Mouse (Mus musculus) hindbrain, embryonic 14.5 days (tissue): ENCODE data around the gene Setd3. TPM values are rescaled to one million over a fixed set of nuclear protein-coding genes. Genes with fewer than 3 reads are reported as not detected.
A peak's percentile ranks its signal among the peaks of the same experiment; 100 is the strongest.

Experiments used
- ATAC-seq: fragments of 200-750 bp; cut with Nextera tagmentation; 2 replicates; pipeline ENCODE4 v1.8.0; 2017; ENCODE audit warnings: moderate number of reproducible peaks, mild to moderate bottlenecking, moderate TSS enrichment, moderate library complexity; ENCODE audit not compliant: low FRiP score
- DNase-seq: peaks from one replicate; pipeline ENCODE4 v3.0.0-alpha.2; 2015; ENCODE audit warnings: low spot score
- H3K27ac ChIP-seq: fragments of 300-500 bp; sonication (generic); 2 replicates; pipeline ENCODE4 v1.5.1; 2014; ENCODE audit warnings: mild to moderate bottlenecking, moderate library complexity
- H3K27me3 ChIP-seq: fragments of 300-500 bp; sonication (generic); 2 replicates; pipeline ENCODE4 v1.6.1; 2014; ENCODE audit warnings: mild to moderate bottlenecking, low read length, mixed read lengths; ENCODE audit not compliant: control insufficient read depth, insufficient read depth
- H3K36me3 ChIP-seq: fragments of 300-500 bp; sonication (generic); replicated peaks from 2 replicates; pipeline ENCODE4 v1.6.1; 2014; ENCODE audit not compliant: control insufficient read depth, insufficient read depth
- H3K4me1 ChIP-seq: fragments of 300-500 bp; sonication (generic); replicated peaks from 2 replicates; pipeline ENCODE4 v1.6.1; 2014; ENCODE audit warnings: antibody characterized with exemption, low read length, mixed read lengths; ENCODE audit not compliant: control insufficient read depth, insufficient read depth
- H3K4me2 ChIP-seq: fragments of 300-500 bp; sonication (generic); replicated peaks from 2 replicates; pipeline ENCODE4 v1.6.1; 2014; ENCODE audit warnings: mild to moderate bottlenecking, moderate library complexity
- H3K4me3 ChIP-seq: fragments of 300-500 bp; sonication (generic); replicated peaks from 2 replicates; pipeline ENCODE4 v1.5.1; 2014; ENCODE audit warnings: mild to moderate bottlenecking, low read length
- H3K9ac ChIP-seq: fragments of 300-500 bp; sonication (generic); 2 replicates; pipeline ENCODE4 v1.6.1; 2014
- H3K9me3 ChIP-seq: fragments of 300-500 bp; sonication (generic); 2 replicates; pipeline ENCODE4 v1.6.1; 2016; ENCODE audit warnings: low read length; ENCODE audit not compliant: control insufficient read depth
- WGBS: fragments of 180-500 bp; shearing (Covaris S2); extraction: QIAGEN DNeasy Blood & Tissue Kit; methylation state at CpG from one replicate; pipeline ENCODE4 v1.1.7; 2014; 5-methylcytosine and 5-hydroxymethylcytosine counted together
- polyA plus RNA-seq: library from polyadenylated mRNA; unstranded; fragments of >200 nt; fragmentation: Nextera tagmentation; extraction: Ambion mirVana; gene quantifications from 2 replicates; pipeline ENCODE4 v1.2.1, GENCODE M21; 2014

The Setd3 gene
- polyA plus RNA-seq, 1 experiment from 2014 or later: 86.7 TPM

DNA sequence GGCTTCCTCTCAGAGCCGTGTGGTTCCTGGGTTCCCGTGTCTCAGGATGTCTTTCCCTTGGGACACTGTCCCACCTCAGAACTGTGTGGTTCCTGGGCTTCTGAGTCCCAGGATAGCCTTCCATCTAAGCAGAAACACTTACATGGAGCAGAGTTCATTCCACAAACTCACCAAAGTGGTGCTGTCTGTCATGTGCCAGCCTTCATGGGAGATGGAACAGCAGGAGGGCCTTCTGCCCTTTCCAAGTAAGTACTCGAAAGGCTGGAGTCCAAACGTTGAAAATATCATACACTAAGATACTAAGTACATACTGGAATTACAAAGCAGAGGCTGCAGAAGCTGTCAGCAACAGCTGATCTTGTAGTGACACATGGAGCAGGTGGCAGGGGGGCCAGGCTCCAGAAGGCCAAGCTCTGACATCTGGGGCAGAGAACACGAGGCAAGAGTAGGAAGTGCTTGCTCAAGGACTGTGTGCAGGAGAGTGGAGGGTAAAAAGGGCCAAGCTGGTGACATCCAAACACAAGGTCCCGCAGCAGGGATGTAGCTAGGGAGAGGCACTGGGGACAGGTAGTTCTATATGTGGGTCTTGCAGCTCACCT lies 43.4 kb downstream of the Setd3 start:
- Histone ChIP-seq H3K4me1 (no peaks in the 10 kb centered on the region), H3K9ac (no peak overlapping the region), H3K27ac (no peak overlapping the region), H3K36me3 (peaks cover 15% of the 10 kb centered on the region; the same call in 1 of the 2 replicates), H3K9me3 (no peaks in the 10 kb centered on the region), H3K4me2 (no peak overlapping the region), H3K27me3 (no peaks in the 10 kb centered on the region), H3K4me3 (no peak overlapping the region)
- no peak for DNase-seq
- 78% methylated on average over 6 of the region's 6 CpGs for WGBS
- no peak for ATAC-seq

GRCm38 (mm10) chr12:108133181-108133580 lies 45.9 kb downstream of the Setd3 start:
- Histone ChIP-seq H3K4me3 (no peak overlapping the region), H3K9ac (no peak overlapping the region), H3K4me1 (no peaks in the 10 kb centered on the region), H3K36me3 (peaks cover 24% of the 10 kb centered on the region), H3K9me3 (no peaks in the 10 kb centered on the region), H3K27ac (no peak overlapping the region), H3K27me3 (no peaks in the 10 kb centered on the region), H3K4me2 (no peak overlapping the region)
- 63% methylated on average over 2 of the region's 2 CpGs for WGBS
- no peak for ATAC-seq
- DNase-seq: no peak

GRCm38 (mm10) chr12:108132450-108133070 lies 46.6 kb downstream of the Setd3 start:
- Histone ChIP-seq H3K27me3 (no peaks in the 10 kb centered on the region), H3K4me1 (no peaks in the 10 kb centered on the region), H3K27ac (no peak overlapping the region), H3K4me3 (no peak overlapping the region), H3K9ac (no peak overlapping the region), H3K4me2 (no peak overlapping the region), H3K9me3 (no peaks in the 10 kb centered on the region), H3K36me3 (peaks cover 22% of the 10 kb centered on the region; the same call in 1 of the 2 replicates)
- no peak for DNase-seq
- ATAC-seq: no peak
- WGBS: 87% methylated on average over 8 of the region's 8 CpGs

DNA sequence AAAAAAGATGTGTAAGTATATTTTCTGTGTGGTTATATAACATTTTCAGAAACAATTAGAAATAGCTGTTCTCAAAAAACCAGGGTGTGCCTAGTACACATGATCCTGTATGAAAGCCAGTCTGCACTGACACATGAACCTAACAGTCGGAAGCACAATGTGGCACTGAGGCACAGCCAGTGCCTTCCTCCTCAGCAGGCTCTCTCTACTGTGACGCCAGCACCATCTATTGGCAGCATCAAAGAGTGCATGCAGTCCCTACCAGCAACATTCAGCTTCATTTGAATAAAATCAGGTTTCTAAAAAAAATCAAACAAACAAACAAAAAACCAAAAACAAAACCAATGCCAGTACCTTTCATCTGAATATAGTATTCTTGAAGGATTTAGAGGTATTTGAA lies 57.8 kb downstream of the Setd3 start:
- H3K27ac ChIP-seq: no peak overlapping the region
- 2% methylated on average over 2 of the region's 2 CpGs for WGBS
- no peaks in the 10 kb centered on the region for H3K27me3 ChIP-seq
- no peak overlapping the region for H3K4me2 ChIP-seq
- H3K4me1 ChIP-seq: peaks cover 12% of the 10 kb centered on the region
- peaks cover under 1% of the 10 kb centered on the region; the same call in 1 of the 2 replicates for H3K36me3 ChIP-seq
- H3K9ac ChIP-seq: no peak overlapping the region
- H3K9me3 ChIP-seq: no peaks in the 10 kb centered on the region
- H3K4me3 ChIP-seq: no peak overlapping the region
- ATAC-seq (peak; percentile 69; the same call in 1 of the 2 replicates), DNase-seq (peak; percentile 89)

- Histone ChIP-seq H3K36me3 (peaks cover 3% of the 10 kb centered on the region; the same call in 1 of the 2 replicates), H3K27me3 (no peaks in the 10 kb centered on the region), H3K9me3 (no peaks in the 10 kb centered on the region), H3K9ac (no peak overlapping the region), H3K4me2 (no peak overlapping the region), H3K4me3 (no peak overlapping the region), H3K4me1 (peaks cover 12% of the 10 kb centered on the region), H3K27ac (no peak overlapping the region)
- WGBS: 83% methylated on average over 6 of the region's 6 CpGs
- ATAC-seq: no peak
- no peak for DNase-seq
These were observed 58.7 kb downstream of the Setd3 start for GRCm38 (mm10) chr12:108120434-108120833.

- 44% methylated on average over 9 of the region's 9 CpGs for WGBS
- H3K27me3 ChIP-seq: no peaks in the 10 kb centered on the region
- no peak overlapping the region for H3K9ac ChIP-seq
- no peaks in the 10 kb centered on the region for H3K9me3 ChIP-seq
- peaks cover 12% of the 10 kb centered on the region for H3K4me1 ChIP-seq
- H3K27ac ChIP-seq: 0 out of 2 replicates have a peak overlapping the region, but pooled peaks have one; percentile 14
- no peak for ATAC-seq
- H3K4me3 ChIP-seq: no peak overlapping the region
- H3K36me3 ChIP-seq: peaks cover 3% of the 10 kb centered on the region; the same call in 1 of the 2 replicates
- H3K4me2 ChIP-seq: no peak overlapping the region
- DNase-seq: no peak
These were observed 59.2 kb downstream of the Setd3 start for GRCm38 (mm10) chr12:108119930-108120329.

- peaks cover 12% of the 10 kb centered on the region for H3K4me1 ChIP-seq
- no peak overlapping the region for H3K4me3 ChIP-seq
These were observed 60.1 kb downstream of the Setd3 start for GRCm38 (mm10) chr12:108118902-108119531.

GRCm38 (mm10) chr12:108118503-108118901 lies 60.6 kb downstream of the Setd3 start:
- Histone ChIP-seq H3K27ac (peak overlapping the region; percentile 52), H3K9me3 (no peaks in the 10 kb centered on the region), H3K36me3 (peaks cover 3% of the 10 kb centered on the region), H3K4me2 (peak overlapping the region; percentile 32), H3K27me3 (no peaks in the 10 kb centered on the region), H3K4me1 (peaks cover 12% of the 10 kb centered on the region), H3K4me3 (no peak overlapping the region), H3K9ac (0 out of 2 replicates have a peak overlapping the region, but pooled peaks have one; percentile 6)
- no peak for DNase-seq
- no peak for ATAC-seq
- WGBS: 43% methylated on average over 10 of the region's 10 CpGs

More at GRCm38 (mm10) chr12:108118902-108119531, 60.1 kb downstream of the Setd3 start:
- WGBS: 24% methylated on average over 19 of the region's 19 CpGs
- H3K4me2 ChIP-seq: peak overlapping the region; percentile 32
- H3K9me3 ChIP-seq: no peaks in the 10 kb centered on the region
- ATAC-seq (peak; percentile 43; the same call in 1 of the 2 replicates), DNase-seq (peak; percentile 40)
- no peaks in the 10 kb centered on the region for H3K27me3 ChIP-seq
- H3K36me3 ChIP-seq: peaks cover 3% of the 10 kb centered on the region; the same call in 1 of the 2 replicates
- H3K27ac ChIP-seq: peak overlapping the region; percentile 52
- H3K9ac ChIP-seq: 0 out of 2 replicates have a peak overlapping the region, but pooled peaks have one; percentile 6

GRCm38 (mm10) chr12:108111191-108111590 lies 67.9 kb downstream of the Setd3 start:
- H3K4me1 ChIP-seq: no peaks in the 10 kb centered on the region
- no peak overlapping the region for H3K4me3 ChIP-seq
- WGBS: 89% methylated on average over 12 of the region's 12 CpGs
- H3K9ac ChIP-seq: no peak overlapping the region
- H3K36me3 ChIP-seq: peaks cover 14% of the 10 kb centered on the region
- no peak overlapping the region for H3K4me2 ChIP-seq
- H3K27me3 ChIP-seq: no peaks in the 10 kb centered on the region
- ATAC-seq (no peak), DNase-seq (no peak)
- no peak overlapping the region for H3K27ac ChIP-seq
- no peaks in the 10 kb centered on the region for H3K9me3 ChIP-seq
